Mouse (Mus musculus) neural tube, embryonic 11.5 days (tissue): ENCODE data around the gene Smyd2. TPM values are rescaled to one million over a fixed set of nuclear protein-coding genes. Genes with fewer than 3 reads are reported as not detected.

Experiments used
- ATAC-seq: fragments of 200-750 bp; cut with Nextera tagmentation; 2 replicates; pipeline ENCODE4 v1.8.0; 2017; ENCODE audit warnings: moderate number of reproducible peaks, mild to moderate bottlenecking, moderate TSS enrichment, moderate library complexity; ENCODE audit not compliant: insufficient read depth, low FRiP score, low TSS enrichment
- DNase-seq: peaks from one replicate; pipeline ENCODE4 v3.0.0-alpha.2; 2015; ENCODE audit warnings: low spot score
- H3K27ac ChIP-seq: fragments of 300-500 bp; sonication (generic); 2 replicates; pipeline ENCODE4 v1.5.1; 2014; ENCODE audit warnings: low read depth, mild to moderate bottlenecking, low read length
- H3K27me3 ChIP-seq: fragments of 300-500 bp; sonication (generic); 2 replicates; pipeline ENCODE4 v1.6.1; 2014; ENCODE audit warnings: mild to moderate bottlenecking, low read length, mixed read lengths; ENCODE audit not compliant: control insufficient read depth, insufficient read depth
- H3K36me3 ChIP-seq: fragments of 300-500 bp; sonication (generic); 2 replicates; pipeline ENCODE4 v1.6.1; 2014; ENCODE audit warnings: mild to moderate bottlenecking, low read length, moderate library complexity, mixed read lengths; ENCODE audit not compliant: control insufficient read depth, insufficient read depth
- H3K4me1 ChIP-seq: fragments of 300-500 bp; sonication (generic); 2 replicates; pipeline ENCODE4 v1.6.1; 2014; ENCODE audit warnings: low read length, mixed read lengths; ENCODE audit not compliant: control insufficient read depth, insufficient read depth
- H3K4me2 ChIP-seq: fragments of 300-500 bp; sonication (generic); 2 replicates; pipeline ENCODE4 v1.6.1; 2014; ENCODE audit warnings: low read depth, mild to moderate bottlenecking, moderate library complexity
- H3K4me3 ChIP-seq: fragments of 300-500 bp; sonication (generic); 2 replicates; pipeline ENCODE4 v1.5.1; 2014; ENCODE audit warnings: low read depth, low read length
- H3K9ac ChIP-seq: fragments of 300-500 bp; sonication (generic); 2 replicates; pipeline ENCODE4 v1.6.1; 2014; ENCODE audit warnings: mild to moderate bottlenecking, low read length
- H3K9me3 ChIP-seq: fragments of 300-500 bp; sonication (generic); 2 replicates; pipeline ENCODE4 v1.6.1; 2016; ENCODE audit warnings: low read length; ENCODE audit not compliant: control insufficient read depth
- WGBS: fragments of 180-500 bp; shearing (Covaris S2); extraction: QIAGEN DNeasy Blood & Tissue Kit; methylation state at CpG from one replicate; pipeline ENCODE4 v1.1.7; 2014; 5-methylcytosine and 5-hydroxymethylcytosine counted together
- polyA plus RNA-seq: library from polyadenylated mRNA; unstranded; fragments of >200 nt; fragmentation: Nextera tagmentation; extraction: Ambion mirVana; gene quantifications from 2 replicates; pipeline ENCODE4 v1.2.1, GENCODE M21; 2014

Gene Smyd2
- polyA plus RNA-seq, 1 experiment from 2014 or later = 64.1 TPM

- Histone ChIP-seq H3K4me2 (no peak overlapping the region), H3K27ac (no peak overlapping the region), H3K36me3 (no peaks in the 10 kb centered on the region), H3K9me3 (no peaks in the 10 kb centered on the region), H3K4me3 (no peak overlapping the region), H3K9ac (no peak overlapping the region), H3K4me1 (peaks cover 8% of the 10 kb centered on the region; the same call in 1 of the 2 replicates), H3K27me3 (0 out of 2 replicates have a peak, but pooled peaks cover 2% of the 10 kb centered on the region)
- DNase-seq (no peak), ATAC-seq (no peak)
- WGBS = 80% methylated on average over 4 of the region's 4 CpGs
These were observed 994 bp upstream of the Smyd2 start for GRCm38 (mm10) chr1:189923157-189923556.

- 17% methylated on average over 9 of the region's 9 CpGs for WGBS
- H3K4me1 ChIP-seq = peaks cover 10% of the 10 kb centered on the region; the same call in 1 of the 2 replicates
- ATAC-seq = no peak
- H3K9me3 ChIP-seq = no peaks in the 10 kb centered on the region
- H3K27ac ChIP-seq = no peak overlapping the region
- H3K4me2 ChIP-seq = peak overlapping the region; percentile 94
- H3K27me3 ChIP-seq = 0 out of 2 replicates have a peak, but pooled peaks cover 2% of the 10 kb centered on the region
- no peak for DNase-seq
- peak overlapping the region; percentile 86 for H3K9ac ChIP-seq
- no peaks in the 10 kb centered on the region for H3K36me3 ChIP-seq
- H3K4me3 ChIP-seq = peak overlapping the region; percentile 84
These were observed 558 bp upstream of the Smyd2 start for GRCm38 (mm10) chr1:189922721-189923120.

- DNase-seq (no peak), ATAC-seq (no peak)
- peaks cover 19% of the 10 kb centered on the region for H3K4me1 ChIP-seq
- 3% methylated on average over 4 of the region's 4 CpGs for WGBS
- peak overlapping the region; percentile 84 for H3K4me3 ChIP-seq
- 0 out of 2 replicates have a peak, but pooled peaks cover 2% of the 10 kb centered on the region for H3K27me3 ChIP-seq
- peak overlapping the region; percentile 94 for H3K4me2 ChIP-seq
- H3K27ac ChIP-seq = no peak overlapping the region
- no peaks in the 10 kb centered on the region for H3K9me3 ChIP-seq
- H3K9ac ChIP-seq = peak overlapping the region; percentile 86
- no peaks in the 10 kb centered on the region for H3K36me3 ChIP-seq
These were observed 670 bp downstream of the Smyd2 start for GRCm38 (mm10) chr1:189921568-189921817.

- no peak overlapping the region for H3K27ac ChIP-seq
- no peak for DNase-seq
These were observed 1.2 kb downstream of the Smyd2 start for GRCm38 (mm10) chr1:189920701-189921567.

GRCm38 (mm10) chr1:189919756-189920155 lies 2.4 kb downstream of the Smyd2 start:
- Histone ChIP-seq H3K9me3 (no peaks in the 10 kb centered on the region), H3K4me2 (no peak overlapping the region), H3K9ac (no peak overlapping the region), H3K36me3 (no peaks in the 10 kb centered on the region), H3K4me1 (peaks cover 19% of the 10 kb centered on the region), H3K27me3 (0 out of 2 replicates have a peak, but pooled peaks cover 2% of the 10 kb centered on the region), H3K4me3 (no peak overlapping the region), H3K27ac (no peak overlapping the region)
- DNase-seq (no peak), ATAC-seq (no peak)
- 86% methylated on average over 3 of the region's 3 CpGs for WGBS

More at GRCm38 (mm10) chr1:189920701-189921567, 1.2 kb downstream of the Smyd2 start:
- Histone ChIP-seq H3K4me2 (peak overlapping the region; percentile 94), H3K36me3 (no peaks in the 10 kb centered on the region), H3K9me3 (no peaks in the 10 kb centered on the region), H3K9ac (peak overlapping the region; percentile 26), H3K4me1 (peaks cover 19% of the 10 kb centered on the region), H3K27me3 (0 out of 2 replicates have a peak, but pooled peaks cover 2% of the 10 kb centered on the region), H3K4me3 (peak overlapping the region; percentile 84)
- WGBS = 33% methylated on average over 28 of the region's 28 CpGs
- peak; percentile 48 for ATAC-seq

GRCm38 (mm10) chr1:189917126-189917500 lies 5.0 kb downstream of the Smyd2 start:
- Histone ChIP-seq H3K4me3 (no peak overlapping the region), H3K27ac (no peak overlapping the region), H3K9ac (no peak overlapping the region), H3K9me3 (no peaks in the 10 kb centered on the region), H3K27me3 (no peaks in the 10 kb centered on the region), H3K4me2 (no peak overlapping the region), H3K4me1 (peaks cover 26% of the 10 kb centered on the region), H3K36me3 (no peaks in the 10 kb centered on the region)
- ATAC-seq (no peak), DNase-seq (no peak)
- WGBS = 44% methylated on average over 4 of the region's 4 CpGs

- DNase-seq = no peak
- Histone ChIP-seq H3K9me3 (no peaks in the 10 kb centered on the region), H3K4me3 (no peak overlapping the region), H3K4me1 (peaks cover 26% of the 10 kb centered on the region), H3K4me2 (no peak overlapping the region), H3K36me3 (no peaks in the 10 kb centered on the region), H3K27ac (no peak overlapping the region), H3K9ac (no peak overlapping the region), H3K27me3 (no peaks in the 10 kb centered on the region)
- no peak for ATAC-seq
- 32% methylated on average over 10 of the region's 10 CpGs for WGBS
These were observed 5.6 kb downstream of the Smyd2 start for GRCm38 (mm10) chr1:189916422-189917125.

GRCm38 (mm10) chr1:189913093-189913760 lies 8.9 kb downstream of the Smyd2 start:
- H3K27me3 ChIP-seq = no peaks in the 10 kb centered on the region
- 91% methylated on average over 21 of the region's 21 CpGs for WGBS

More at GRCm38 (mm10) chr1:189913093-189913760, 8.9 kb downstream of the Smyd2 start:
- Histone ChIP-seq H3K36me3 (no peaks in the 10 kb centered on the region; the same call in 1 of the 2 replicates), H3K4me2 (no peak overlapping the region), H3K4me1 (peaks cover 19% of the 10 kb centered on the region), H3K4me3 (no peak overlapping the region), H3K9me3 (no peaks in the 10 kb centered on the region), H3K9ac (no peak overlapping the region), H3K27ac (no peak overlapping the region)
- ATAC-seq (no peak), DNase-seq (no peak)
